8 mouse cellular contexts compared by ENCODE assay signal in genomic region chr15:103304616-103304969, GRCm38 (mm10). TPM values are rescaled to one million over a fixed set of nuclear protein-coding genes. Genes with fewer than 3 reads are reported as not detected.
A peak's percentile ranks its signal among the peaks of the same experiment; 100 is the strongest.
DNase-seq lines count a peak whose midpoint lies in the region; ATAC-seq and TF ChIP-seq lines count a peak whose summit lies in the region.

No protein-coding gene starts in this region.

- H3K9me3 ChIP-seq in heart, embryonic 11.5 days (replicated peaks; ENCODE audit: control insufficient read depth, low read length), result no peaks in the 10 kb centered on the region
- H3K9me3 ChIP-seq in ES-E14 (ENCODE audit: control insufficient read depth, insufficient read depth, low read depth, low read length), result no peaks in the 10 kb centered on the region; the same call in 1 of the 2 replicates
- H3K9me3 ChIP-seq in heart, embryonic 15.5 days (replicated peaks), result no peaks in the 10 kb centered on the region
- H3K9me3 ChIP-seq in liver, embryonic 14.5 days (ENCODE audit: control insufficient read depth, low read length), result no peaks in the 10 kb centered on the region

- H3K4me2 ChIP-seq in heart, embryonic 11.5 days, result peak overlapping the region; percentile 96
- peak overlapping the region; percentile 79 for H3K4me2 ChIP-seq in heart, embryonic 15.5 days
- H3K4me2 ChIP-seq in liver, embryonic 14.5 days (ENCODE audit: low read depth), result peak overlapping the region; percentile 82

- intact Hi-C loops in gastrocnemius, postnatal 14 days (cut with DNase I; ENCODE audit: low total_unique reads), result loop anchor here (5.0 kb wide), 1 partner anchor 52 kb away; no protein-coding TSS in a partner anchor

- peaks cover 5% of the 10 kb centered on the region for H3K27me3 ChIP-seq in heart, embryonic 11.5 days (ENCODE audit: control insufficient read depth, insufficient read depth, low read length)
- H3K27me3 ChIP-seq in heart, embryonic 15.5 days, result peaks cover 5% of the 10 kb centered on the region; the same call in 1 of the 2 replicates
- H3K27me3 ChIP-seq in liver, embryonic 14.5 days (ENCODE audit: control insufficient read depth, insufficient read depth, low read length), result peaks cover 30% of the 10 kb centered on the region

- TF ChIP-seq CTCF in liver, embryonic 14.5 days (IDR thresholded peaks at IDR 0.05; ENCODE audit: low read depth), result no peak

- in situ Hi-C loops in ES-E14 (cut with MboI; ENCODE audit: low sequenced_read_pairs in 2 of 2, unreplicated experiment in 2 of 2), result loop anchor here in 1 of 2 experiments (25.0 kb wide), 1 partner anchor 317 kb away; the partner anchor contains the start of genes Hoxc6, Hoxc8 and Hoxc9

- TF ChIP-seq EP300 in liver, embryonic 14.5 days (IDR thresholded peaks at IDR 0.05; ENCODE audit: low read depth), result no peak

- no peaks in the 10 kb centered on the region for H3K36me3 ChIP-seq in heart, embryonic 11.5 days (ENCODE audit: control insufficient read depth, insufficient read depth, low read length)
- H3K36me3 ChIP-seq in ES-E14 (ENCODE audit: control insufficient read depth, insufficient read depth, low read length, poor library complexity, severe bottlenecking), result no peaks in the 10 kb centered on the region
- 0 out of 2 replicates have a peak, but pooled peaks cover 1% of the 10 kb centered on the region for H3K36me3 ChIP-seq in heart, embryonic 15.5 days
- no peaks in the 10 kb centered on the region for H3K36me3 ChIP-seq in liver, embryonic 14.5 days (replicated peaks; ENCODE audit: control insufficient read depth, insufficient read depth, low read depth)

- DNase-seq in heart, adult 11 months, result no peak
- DNase-seq in ES-E14 (ENCODE audit: low read depth, low spot score), result no peak
- DNase-seq in liver, embryonic 14.5 days (ENCODE audit: low read depth in 3 of 3, low spot score in 3 of 3), result no peak
- no peak for DNase-seq in layer of hippocampus, adult 11-12 months (ENCODE audit: low spot score)
- DNase-seq in gastrocnemius, postnatal 14 days, result no peak

- H3K27ac ChIP-seq in heart, embryonic 11.5 days (ENCODE audit: low read depth, low read length), result peak overlapping the region; percentile 90
- no peak overlapping the region for H3K27ac ChIP-seq in ES-E14 (ENCODE audit: insufficient read depth, low read depth, low read length, poor library complexity, severe bottlenecking)
- peak overlapping the region; percentile 76 for H3K27ac ChIP-seq in heart, embryonic 15.5 days
- no peak overlapping the region for H3K27ac ChIP-seq in liver, embryonic 14.5 days

- under 1% methylated on average over 9 of the region's 9 CpGs for WGBS in heart, embryonic 11.5 days (ENCODE audit: insufficient replicate concordance)
- under 1% methylated on average over 9 of the region's 9 CpGs for WGBS in heart, embryonic 15.5 days
- WGBS in liver, embryonic 14.5 days (ENCODE audit: insufficient replicate concordance), result under 1% methylated on average over 9 of the region's 9 CpGs

- H3K4me3 ChIP-seq in heart, embryonic 11.5 days (ENCODE audit: low read depth, low read length), result peak overlapping the region; percentile 57
- peak overlapping the region; percentile 68 to 77 for H3K4me3 ChIP-seq in ES-E14 (ENCODE audit: insufficient read depth in 1 of 2, low read depth in 1 of 2, low read length in 2 of 2, poor library complexity in 1 of 2, severe bottlenecking in 1 of 2)
- H3K4me3 ChIP-seq in heart, embryonic 15.5 days, result peak overlapping the region; percentile 54
- H3K4me3 ChIP-seq in liver, embryonic 14.5 days (ENCODE audit: insufficient read depth in 1 of 2, low read depth in 2 of 2, low read length in 2 of 2), result peak overlapping the region; percentile 33 to 55

- H3K9ac ChIP-seq in heart, embryonic 11.5 days (ENCODE audit: low read depth, low read length), result peak overlapping the region; percentile 79
- peak overlapping the region; percentile 34; the same call in 1 of the 2 replicates for H3K9ac ChIP-seq in ES-E14 (ENCODE audit: insufficient read depth, low read depth, low read length, poor library complexity, severe bottlenecking)
- peak overlapping the region; percentile 63 for H3K9ac ChIP-seq in heart, embryonic 15.5 days
- H3K9ac ChIP-seq in liver, embryonic 14.5 days (replicated peaks), result no peak overlapping the region; the same call in 1 of the 2 replicates

- peaks cover 67% of the 10 kb centered on the region for H3K4me1 ChIP-seq in heart, embryonic 11.5 days (ENCODE audit: control insufficient read depth, insufficient read depth, low read length)
- H3K4me1 ChIP-seq in ES-E14 (ENCODE audit: control insufficient read depth in 2 of 2, insufficient read depth in 2 of 2, low read length in 2 of 2, poor library complexity in 1 of 2), result peaks cover 6 to 27% of the 10 kb centered on the region in 2 experiments; a peak in 3 of 4 replicates
- peaks cover 70% of the 10 kb centered on the region for H3K4me1 ChIP-seq in heart, embryonic 15.5 days (replicated peaks)
- peaks cover 5 to 35% of the 10 kb centered on the region in 2 experiments; a peak in 3 of 4 replicates for H3K4me1 ChIP-seq in liver, embryonic 14.5 days (replicated peaks; ENCODE audit: control insufficient read depth in 2 of 2, insufficient read depth in 2 of 2, low read length in 1 of 2)

- ATAC-seq in heart, embryonic 11.5 days (replicated peaks; ENCODE audit: insufficient number of reproducible peaks, low FRiP score, low TSS enrichment), result peak; percentile 9
- no peak for ATAC-seq in heart, embryonic 15.5 days (replicated peaks; ENCODE audit: insufficient number of reproducible peaks, insufficient read depth, low FRiP score, low read depth)
- ATAC-seq in liver, embryonic 14.5 days (ENCODE audit: insufficient read depth), result no peak
- ATAC-seq in megakaryocyte-erythroid progenitor cell, adult 5-6 weeks (replicated peaks; ENCODE audit: low FRiP score, low TSS enrichment, poor library complexity, severe bottlenecking), result no peak

TF ChIP-seq in ES-E14, 5 proteins besides CTCF, POLR2A, EP300 and RAD21:
- TF ChIP-seq ZC3H11A (IDR thresholded peaks at IDR 0.05; ENCODE audit: borderline replicate concordance, low read depth, low read length) (no peak), HCFC1 (IDR thresholded peaks at IDR 0.05; ENCODE audit: borderline replicate concordance, insufficient read depth, low read length) (no peak), ZNF384 (IDR thresholded peaks at IDR 0.05; ENCODE audit: low read depth, low read length) (no peak), CHD2 (IDR thresholded peaks at IDR 0.05; ENCODE audit: low read depth, low read length) (no peak), MAFK (IDR thresholded peaks at IDR 0.05; ENCODE audit: insufficient read depth, low read depth, low read length) (no peak)

RNA-seq across cellular contexts. Expression of gene Gpr84, which starts 5.8 kb away (rescaled TPM):
- 0.41 and 0.53 TPM in 2 replicates for polyA plus RNA-seq in heart, embryonic 11.5 days (2014; fragmentation: Nextera tagmentation; extraction: Ambion mirVana)
- 0.40 and 0.48 TPM in 2 replicates for total RNA-seq in ES-E14 (2012; rRNA removed)
- 0.11 and 0.25 TPM in 2 replicates for polyA plus RNA-seq in heart, embryonic 15.5 days (2015; fragmentation: Nextera tagmentation; extraction: Ambion mirVana)
- 0.17 and 0.20 TPM in 2 replicates for polyA plus RNA-seq in liver, embryonic 14.5 days (2012; rRNA removed)
- 0.18 and 0.32 TPM in 2 replicates for polyA plus RNA-seq in liver, embryonic 14.5 days (2014; fragmentation: Nextera tagmentation; extraction: Ambion mirVana)
- total RNA-seq in megakaryocyte-erythroid progenitor cell, adult 5-6 weeks (2014; fragmentation: Nextera tagmentation), result 0.49 TPM in 1 of 2 replicates, not detected in the other
- total RNA-seq in megakaryocyte-erythroid progenitor cell, adult 5-6 weeks (2017), result 0.34 and 1.3 TPM in 2 replicates
- not detected for total RNA-seq in gastrocnemius, postnatal 14 days (2021)

RNA-seq across cellular contexts. Expression of gene Copz1, which starts 32.1 kb away (rescaled TPM):
- polyA plus RNA-seq in heart, embryonic 11.5 days (2014; fragmentation: Nextera tagmentation; extraction: Ambion mirVana), result 217 and 221 TPM in 2 replicates
- total RNA-seq in ES-E14 (2012; rRNA removed), result 59.4 and 85.5 TPM in 2 replicates
- 145 and 168 TPM in 2 replicates for polyA plus RNA-seq in heart, embryonic 15.5 days (2015; fragmentation: Nextera tagmentation; extraction: Ambion mirVana)
- polyA plus RNA-seq in liver, embryonic 14.5 days (2012; rRNA removed), result 118 and 133 TPM in 2 replicates
- polyA plus RNA-seq in liver, embryonic 14.5 days (2014; fragmentation: Nextera tagmentation; extraction: Ambion mirVana), result 205 and 219 TPM in 2 replicates
- 218 and 249 TPM in 2 replicates for total RNA-seq in megakaryocyte-erythroid progenitor cell, adult 5-6 weeks (2014; fragmentation: Nextera tagmentation)
- total RNA-seq in megakaryocyte-erythroid progenitor cell, adult 5-6 weeks (2017), result 53.9 and 91.2 TPM in 2 replicates
- total RNA-seq in gastrocnemius, postnatal 14 days (2021), result 10 to 100 TPM; 38.0 to 38.5 TPM

RNA-seq across cellular contexts. Expression of gene Zfp385a, which starts 35.3 kb away (rescaled TPM):
- polyA plus RNA-seq in heart, embryonic 11.5 days (2014; fragmentation: Nextera tagmentation; extraction: Ambion mirVana), result 10.2 and 11.6 TPM in 2 replicates
- total RNA-seq in ES-E14 (2012; rRNA removed), result 2.7 and 5.9 TPM in 2 replicates
- polyA plus RNA-seq in heart, embryonic 15.5 days (2015; fragmentation: Nextera tagmentation; extraction: Ambion mirVana), result 5.9 and 10.5 TPM in 2 replicates
- 4.9 and 5.6 TPM in 2 replicates for polyA plus RNA-seq in liver, embryonic 14.5 days (2012; rRNA removed)
- 4.7 and 6.2 TPM in 2 replicates for polyA plus RNA-seq in liver, embryonic 14.5 days (2014; fragmentation: Nextera tagmentation; extraction: Ambion mirVana)
- 23.4 and 28.7 TPM in 2 replicates for total RNA-seq in megakaryocyte-erythroid progenitor cell, adult 5-6 weeks (2014; fragmentation: Nextera tagmentation)
- 1.7 and 2.1 TPM in 2 replicates for total RNA-seq in megakaryocyte-erythroid progenitor cell, adult 5-6 weeks (2017)
- total RNA-seq in gastrocnemius, postnatal 14 days (2021), result 10 to 100 TPM; 31.3 to 32.1 TPM

RNA-seq across cellular contexts. Expression of gene Nfe2, which starts 46.4 kb away (rescaled TPM):
- polyA plus RNA-seq in heart, embryonic 11.5 days (2014; fragmentation: Nextera tagmentation; extraction: Ambion mirVana), result 21.9 and 24.2 TPM in 2 replicates
- 0.49 and 1.0 TPM in 2 replicates for total RNA-seq in ES-E14 (2012; rRNA removed)
- polyA plus RNA-seq in heart, embryonic 15.5 days (2015; fragmentation: Nextera tagmentation; extraction: Ambion mirVana), result 1.9 and 5.0 TPM in 2 replicates
- 178 and 222 TPM in 2 replicates for polyA plus RNA-seq in liver, embryonic 14.5 days (2012; rRNA removed)
- 175 and 184 TPM in 2 replicates for polyA plus RNA-seq in liver, embryonic 14.5 days (2014; fragmentation: Nextera tagmentation; extraction: Ambion mirVana)
- total RNA-seq in megakaryocyte-erythroid progenitor cell, adult 5-6 weeks (2014; fragmentation: Nextera tagmentation), result 145 and 147 TPM in 2 replicates
- 124 and 142 TPM in 2 replicates for total RNA-seq in megakaryocyte-erythroid progenitor cell, adult 5-6 weeks (2017)
- total RNA-seq in gastrocnemius, postnatal 14 days (2021), result not detected

Comparison
In these comparisons a context has a peak if more than half of its experiments do, and no peak if none do; other contexts are left out.
1. H3K27ac ChIP-seq: peak in heart, embryonic 11.5 days (single experiment) and heart, embryonic 15.5 days (single experiment); none in ES-E14 (single experiment) and liver, embryonic 14.5 days (single experiment).
2. Peak in every context shown above with its lines, with median percentiles within 50 percentile points of each other: H3K4me2 ChIP-seq and H3K4me3 ChIP-seq.